Mouse (Mus musculus): ENCODE measurements around the gene Olfr1290. TPM values are rescaled to one million over a fixed set of nuclear protein-coding genes. Genes with fewer than 3 reads are reported as not detected.

Olfr1290 gene
- total RNA-seq (2017): not detected in 2 replicates

GRCm38 (mm10) chr2:111493729-111494128 is at the start of gene Olfr1290:
Gene Olfr1290 (minus strand): TSS chr2:111493829.
- no peak for ATAC-seq (replicated peaks; ENCODE audit: low read depth, poor library complexity, severe bottlenecking)

DNA sequence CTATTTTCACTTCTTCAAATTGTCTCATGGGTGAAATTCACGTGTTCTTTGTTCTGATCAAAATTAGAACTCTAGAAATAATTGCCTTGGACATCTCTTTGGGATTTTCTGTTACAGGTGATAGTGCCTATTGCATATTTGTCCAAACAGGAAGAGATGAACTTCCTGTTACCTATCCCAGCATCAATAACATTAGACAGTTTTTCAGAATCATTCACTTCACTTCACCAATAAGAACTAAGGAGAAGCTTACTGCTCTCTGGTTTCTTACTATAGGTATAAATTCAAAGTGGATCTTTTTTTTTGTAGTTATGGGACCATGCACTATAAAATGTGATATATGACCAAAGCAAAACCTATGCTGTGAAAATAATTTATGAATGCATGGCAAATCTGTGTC is 46.6 kb upstream of the Olfr1290 start, which contains the start of gene Olfr1294:
Gene Olfr1294, minus strand, starts transcription at position 101 of the 400 bp plus-strand sequence.
- no peak for ATAC-seq (replicated peaks; ENCODE audit: low read depth, poor library complexity, severe bottlenecking)

DNA sequence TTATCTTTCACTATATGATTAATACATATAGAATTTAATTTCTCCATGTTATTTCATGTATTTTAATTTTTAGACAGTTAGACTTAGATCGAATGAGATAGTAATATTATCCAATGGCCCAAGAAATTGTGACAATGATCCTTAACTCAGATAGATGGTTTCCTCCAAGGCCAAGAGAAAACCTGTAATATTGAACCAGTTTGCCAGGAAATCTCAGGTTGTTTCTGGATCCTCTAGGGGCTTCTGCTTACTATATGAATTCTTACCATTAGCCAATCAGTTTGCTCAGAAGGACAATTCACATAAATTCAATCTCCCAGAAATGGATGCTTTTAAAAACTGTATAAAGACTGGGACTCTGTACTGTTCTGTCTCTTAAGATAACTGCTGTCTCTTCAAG is 31.3 kb upstream of the Olfr1290 start, which contains the start of gene Olfr1293-ps:
Gene Olfr1293-ps, plus strand, starts transcription at position 301 of the 400 bp plus-strand sequence.
- ATAC-seq (replicated peaks; ENCODE audit: low read depth, poor library complexity, severe bottlenecking): no peak

- no peak for ATAC-seq (replicated peaks; ENCODE audit: low read depth, poor library complexity, severe bottlenecking)
Observed at GRCm38 (mm10) chr2:111517451-111517850, 23.8 kb upstream of the Olfr1290 start.

DNA sequence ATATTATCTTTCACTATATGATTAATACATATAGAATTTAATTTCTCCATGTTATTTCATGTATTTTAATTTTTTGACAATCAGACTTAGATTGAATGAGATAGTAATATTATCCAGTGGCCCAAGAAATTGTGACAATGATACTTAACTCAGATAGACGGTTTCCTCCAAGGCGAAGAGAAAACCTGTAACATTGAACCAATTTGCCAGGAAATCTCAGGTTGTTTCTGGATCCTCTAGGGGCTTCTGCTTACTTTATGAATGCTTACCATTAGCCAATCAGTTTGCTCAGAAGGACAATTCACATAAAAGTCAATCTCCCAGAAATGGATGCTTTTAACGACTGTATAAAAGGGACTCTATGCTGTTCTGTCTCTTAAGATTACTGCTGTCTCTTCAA is 3.3 kb upstream of the Olfr1290 start, which contains the start of gene Olfr1291-ps1:
Gene Olfr1291-ps1, plus strand, starts transcription at position 301 of the 400 bp plus-strand sequence.
- ATAC-seq (replicated peaks; ENCODE audit: low read depth, poor library complexity, severe bottlenecking): no peak

GRCm38 (mm10) chr2:111480519-111480918 is 13.1 kb downstream of the Olfr1290 start, which contains the start of gene Olfr1289:
Gene Olfr1289 (plus strand): TSS chr2:111480819.
- ATAC-seq (replicated peaks; ENCODE audit: low read depth, poor library complexity, severe bottlenecking): no peak

DNA sequence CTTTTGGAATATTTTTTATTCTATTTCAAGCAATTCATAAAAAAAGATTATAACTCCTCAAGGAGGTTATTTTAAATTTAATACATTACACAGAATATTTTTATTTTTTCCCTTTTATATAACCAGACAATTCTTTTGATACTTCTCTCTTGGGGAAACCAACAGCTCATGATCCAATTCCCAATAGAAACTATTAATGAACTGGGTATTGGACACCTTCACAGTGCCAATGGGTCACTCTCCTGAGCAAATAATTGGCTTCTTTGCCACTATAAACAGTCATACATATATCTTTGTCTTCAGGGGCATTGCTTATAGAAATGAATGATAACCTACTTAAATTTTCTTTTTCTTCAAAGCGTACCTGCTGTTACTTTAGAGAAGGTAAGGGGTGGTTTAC is 19.8 kb downstream of the Olfr1290 start, which contains the start of gene Olfr1288:
Gene Olfr1288, plus strand, starts transcription at position 301 of the 400 bp plus-strand sequence.
- ATAC-seq (replicated peaks; ENCODE audit: low read depth, poor library complexity, severe bottlenecking): no peak

DNA sequence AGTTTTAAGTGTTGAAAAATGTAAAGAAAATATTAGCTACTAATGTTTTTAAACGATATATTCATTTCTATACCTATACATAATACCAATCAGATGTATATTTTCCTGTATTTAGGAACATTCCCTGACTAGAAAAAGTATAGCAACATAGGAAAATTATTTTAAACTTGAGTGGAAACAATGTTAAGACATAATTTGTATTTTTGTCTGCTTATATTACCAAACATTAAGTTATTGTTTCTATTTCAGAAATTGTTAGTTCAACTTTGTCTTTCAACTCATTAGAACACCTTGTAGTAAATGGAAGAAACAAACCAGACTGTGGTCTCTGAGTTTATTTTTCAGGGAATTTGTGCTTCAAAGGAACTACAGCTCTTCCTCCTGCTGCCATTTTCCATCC is 44.8 kb downstream of the Olfr1290 start, which contains the start of gene Olfr1287:
Gene Olfr1287, plus strand, starts transcription at position 301 of the 400 bp plus-strand sequence.
- no peak for ATAC-seq (replicated peaks; ENCODE audit: low read depth, poor library complexity, severe bottlenecking)

Other genes with a start within 250 kb of the Olfr1290 start
- not detected in 2 replicates for gene Olfr1276, start 239.3 kb downstream of the Olfr1290 start, total RNA-seq (2017)
- not detected in 2 replicates for gene Olfr1277, start 219.7 kb downstream of the Olfr1290 start, total RNA-seq (2017)
- gene Olfr1278, start 203.7 kb downstream of the Olfr1290 start, total RNA-seq (2017): not detected in 2 replicates
- not detected in 2 replicates for gene Olfr1279, start 193.2 kb downstream of the Olfr1290 start, total RNA-seq (2017)
- not detected in 2 replicates for gene Olfr1280, start 179.8 kb downstream of the Olfr1290 start, total RNA-seq (2017)
- not detected in 2 replicates for gene Olfr1281, start 167.3 kb downstream of the Olfr1290 start, total RNA-seq (2017)
- gene Olfr1282, start 157.8 kb downstream of the Olfr1290 start, total RNA-seq (2017): not detected in 2 replicates
- gene Olfr1283, start 127.0 kb downstream of the Olfr1290 start, total RNA-seq (2017): not detected in 2 replicates
- gene Olfr1284, start 118.3 kb downstream of the Olfr1290 start, total RNA-seq (2017): not detected in 2 replicates
- not detected in 2 replicates for gene Olfr1286, start 70.7 kb downstream of the Olfr1290 start, total RNA-seq (2017)
- gene Olfr1287, start 44.7 kb downstream of the Olfr1290 start, total RNA-seq (2017): not detected in 2 replicates
- not detected in 2 replicates for gene Olfr1288, start 19.7 kb downstream of the Olfr1290 start, total RNA-seq (2017)
- gene Olfr1289, start 13.0 kb downstream of the Olfr1290 start, total RNA-seq (2017): not detected in 2 replicates
- gene Olfr1291-ps1, start 3.4 kb upstream of the Olfr1290 start, total RNA-seq (2017): not detected in 2 replicates
- gene Olfr1293-ps, start 31.4 kb upstream of the Olfr1290 start, total RNA-seq (2017): not detected in 2 replicates
- not detected in 2 replicates for gene Olfr1294, start 46.5 kb upstream of the Olfr1290 start, total RNA-seq (2017)
- gene Olfr1295, start 75.9 kb upstream of the Olfr1290 start, total RNA-seq (2017): not detected in 2 replicates
- gene Olfr1297, start 132.7 kb upstream of the Olfr1290 start, total RNA-seq (2017): not detected in 2 replicates
- not detected in 2 replicates for gene Olfr1298, start 155.4 kb upstream of the Olfr1290 start, total RNA-seq (2017)
- gene Olfr1299, start 167.6 kb upstream of the Olfr1290 start, total RNA-seq (2017): not detected in 2 replicates